Mouse (Mus musculus) hindbrain, embryonic 14.5 days (tissue): ENCODE data around the gene Asb7. TPM values are rescaled to one million over a fixed set of nuclear protein-coding genes. Genes with fewer than 3 reads are reported as not detected.

ENCODE experiments used
- polyA plus RNA-seq: library from polyadenylated mRNA; unstranded; fragments of >200 nt; fragmentation: Nextera tagmentation; extraction: Ambion mirVana; gene quantifications from 2 replicates; pipeline ENCODE4 v1.2.1, GENCODE M21; 2014

The Asb7 gene
- polyA plus RNA-seq, 1 experiment from 2014 or later, result 15.2 TPM

Other genes with a start within 250 kb of the Asb7 start
- gene Lins1, start 293 bp upstream of the Asb7 start, polyA plus RNA-seq, result 18.0 and 18.5 TPM in 2 replicates
- 0.15 and 0.29 TPM in 2 replicates for gene Cers3, start 53.9 kb upstream of the Asb7 start, polyA plus RNA-seq
- gene Adamts17, start 150.1 kb upstream of the Asb7 start, polyA plus RNA-seq, result 3.8 and 5.0 TPM in 2 replicates